Mouse (Mus musculus) neural tube, postnatal 0 days (tissue): Measurements from ENCODE around the gene Col24a1. TPM values are rescaled to one million over a fixed set of nuclear protein-coding genes. Genes with fewer than 3 reads are reported as not detected.

Source experiments
- polyA plus RNA-seq: library from polyadenylated mRNA; unstranded; fragments of >200 nt; fragmentation: Nextera tagmentation; extraction: Ambion mirVana; gene quantifications from 2 replicates; pipeline ENCODE4 v1.2.1, GENCODE M21; 2015

Gene Col24a1
- 1.3 and 1.9 TPM in 2 replicates for polyA plus RNA-seq

DNA sequence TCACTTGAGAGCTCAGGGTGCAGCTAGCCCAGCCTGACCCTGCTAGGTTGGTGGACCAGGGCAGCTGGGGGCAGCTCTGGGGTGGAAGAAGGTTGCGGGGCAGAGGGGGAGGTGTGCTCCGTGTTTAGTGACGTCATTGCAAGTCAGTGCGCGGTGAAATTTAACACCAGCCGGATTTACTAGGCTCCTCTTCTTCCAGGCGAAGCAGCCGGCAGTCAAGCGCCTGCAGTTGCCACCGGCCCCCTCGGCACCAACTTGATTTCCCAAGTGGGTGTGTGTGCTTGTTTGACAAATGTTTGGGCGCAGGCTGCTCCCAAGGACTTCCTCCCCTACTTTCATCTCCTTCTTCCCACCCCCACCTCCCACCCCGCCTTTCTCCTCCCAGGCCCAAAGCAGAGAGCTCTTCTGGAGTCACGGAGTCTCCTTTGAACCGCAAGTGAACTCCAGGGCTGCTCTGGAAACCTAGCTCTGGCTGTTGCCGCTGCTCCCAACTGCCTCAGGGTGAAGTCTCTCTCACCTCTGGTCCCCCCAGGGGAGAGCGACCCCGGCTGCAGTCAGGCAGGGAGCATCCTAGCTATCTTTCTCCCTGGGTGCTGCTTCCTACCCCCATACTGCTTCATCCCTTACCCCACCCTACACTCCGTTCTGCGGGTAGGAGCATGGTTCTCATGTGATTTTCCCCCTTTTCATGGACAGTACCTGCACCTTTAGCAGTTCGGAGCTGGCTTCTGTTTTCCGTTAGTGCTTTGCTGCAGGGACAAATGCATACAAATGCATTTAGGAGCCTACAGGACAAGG, at the start of gene Col24a1:
Gene Col24a1 (plus strand): TSS at position 136 of the 798 bp plus-strand sequence.

DNA sequence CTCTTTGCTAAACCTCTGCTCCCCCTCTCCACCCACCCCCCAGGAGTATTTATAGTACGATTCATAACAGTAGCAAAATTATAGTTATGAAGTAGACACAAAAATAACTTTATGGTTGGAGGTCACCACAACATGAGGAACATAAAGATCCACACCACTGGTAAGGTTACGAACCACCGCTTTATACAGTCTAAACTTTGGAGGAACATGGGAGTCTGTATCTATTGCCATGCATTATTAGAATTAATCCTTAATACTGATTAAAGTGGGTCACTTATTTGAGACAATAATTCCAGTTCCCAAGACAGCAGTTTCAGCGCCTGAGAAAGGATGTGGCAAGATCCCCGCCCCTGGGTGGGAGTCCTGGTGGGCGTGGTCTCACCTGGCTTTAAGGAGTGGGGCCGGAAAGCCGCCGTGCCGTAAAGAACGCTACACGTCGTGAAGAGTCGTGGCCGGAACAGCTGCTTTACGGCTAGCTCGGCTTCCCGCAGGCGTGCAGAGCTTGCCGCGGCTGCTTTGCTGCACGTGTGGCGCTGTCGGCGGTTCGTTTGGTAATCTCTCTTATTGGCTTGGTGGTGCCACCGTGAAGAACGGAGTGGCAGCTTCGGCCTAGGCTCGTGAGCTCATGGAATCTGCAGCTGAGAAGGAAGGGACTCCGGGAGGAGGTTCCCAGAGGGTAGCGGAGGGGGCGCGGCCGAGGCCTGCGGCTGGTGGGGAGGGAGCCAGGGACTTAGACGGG, 283.6 kb downstream of the Col24a1 start, which contains the start of gene Znhit6:
Gene Znhit6 (plus strand): TSS at position 463 of the 739 bp plus-strand sequence.

Other genes with a start within 250 kb of the Col24a1 start
- not detected in 2 replicates for gene Clca2, start 193.0 kb upstream of the Col24a1 start, polyA plus RNA-seq
- gene Odf2l, start 173.9 kb upstream of the Col24a1 start, polyA plus RNA-seq, result 9.1 and 9.5 TPM in 2 replicates